Mouse (Mus musculus) thymus, adult 2 months (tissue): Measurements from ENCODE around the gene Rab39. TPM values are rescaled to one million over a fixed set of nuclear protein-coding genes. Genes with fewer than 3 reads are reported as not detected.

Experiments
- DNase-seq: peaks from one replicate; pipeline ENCODE4 v3.0.0; 2021
- H3K27ac ChIP-seq: fragments of 200-500 bp; 2 replicates; pipeline ENCODE4 v1.5.1; 2012; ENCODE audit warnings: low read length, control low read depth; ENCODE audit not compliant: control insufficient read depth, insufficient read depth
- H3K27me3 ChIP-seq: fragments of 200-500 bp; 2 replicates; pipeline ENCODE4 v1.6.1; 2012; ENCODE audit warnings: mild to moderate bottlenecking, low read length, moderate library complexity, mixed read lengths; ENCODE audit not compliant: control insufficient read depth, insufficient read depth
- H3K36me3 ChIP-seq: fragments of 200-500 bp; 2 replicates; pipeline ENCODE4 v1.6.1; 2012; ENCODE audit warnings: mild to moderate bottlenecking, low read length, moderate library complexity; ENCODE audit not compliant: control insufficient read depth, insufficient read depth
- H3K4me1 ChIP-seq: fragments of 200-500 bp; replicated peaks from 2 replicates; pipeline ENCODE4 v1.6.1; 2012; ENCODE audit warnings: low read length; ENCODE audit not compliant: control insufficient read depth, insufficient read depth
- H3K4me3 ChIP-seq: fragments of 200-500 bp; 2 replicates; pipeline ENCODE4 v1.5.1; 2012; ENCODE audit warnings: mild to moderate bottlenecking, low read length, control low read depth, moderate library complexity; ENCODE audit not compliant: control insufficient read depth, insufficient read depth
- CTCF ChIP-seq: fragments of 200-500 bp; IDR thresholded peaks from 2 replicates; pipeline ENCODE4 v1.5.1; 2012; ENCODE audit warnings: mild to moderate bottlenecking, control low read depth, low read length, moderate library complexity, borderline replicate concordance; ENCODE audit not compliant: control insufficient read depth, poor library complexity, insufficient read depth; ENCODE audit errors: extremely low read depth
- POLR2A ChIP-seq: fragments of 200-500 bp; IDR thresholded peaks from 2 replicates; pipeline ENCODE4 v1.6.1; 2012; ENCODE audit warnings: mild to moderate bottlenecking, low read length, control low read depth, moderate library complexity; ENCODE audit not compliant: control insufficient read depth, poor library complexity, insufficient read depth; ENCODE audit errors: extremely low read depth
- WGBS: fragments of 180-500 bp; shearing (Covaris S2); methylation state at CpG from one replicate; pipeline ENCODE4 v1.1.7; 2018; 5-methylcytosine and 5-hydroxymethylcytosine counted together
- polyA plus RNA-seq: library from polyadenylated mRNA; depleted of rRNA; stranded (reverse); fragments of >200 nt; gene quantifications from 2 replicates; pipeline ENCODE4 v1.2.3, GENCODE M21; 2012; rRNA removed

Rab39 gene
- polyA plus RNA-seq, result 0.43 and 0.46 TPM in 2 replicates

DNA sequence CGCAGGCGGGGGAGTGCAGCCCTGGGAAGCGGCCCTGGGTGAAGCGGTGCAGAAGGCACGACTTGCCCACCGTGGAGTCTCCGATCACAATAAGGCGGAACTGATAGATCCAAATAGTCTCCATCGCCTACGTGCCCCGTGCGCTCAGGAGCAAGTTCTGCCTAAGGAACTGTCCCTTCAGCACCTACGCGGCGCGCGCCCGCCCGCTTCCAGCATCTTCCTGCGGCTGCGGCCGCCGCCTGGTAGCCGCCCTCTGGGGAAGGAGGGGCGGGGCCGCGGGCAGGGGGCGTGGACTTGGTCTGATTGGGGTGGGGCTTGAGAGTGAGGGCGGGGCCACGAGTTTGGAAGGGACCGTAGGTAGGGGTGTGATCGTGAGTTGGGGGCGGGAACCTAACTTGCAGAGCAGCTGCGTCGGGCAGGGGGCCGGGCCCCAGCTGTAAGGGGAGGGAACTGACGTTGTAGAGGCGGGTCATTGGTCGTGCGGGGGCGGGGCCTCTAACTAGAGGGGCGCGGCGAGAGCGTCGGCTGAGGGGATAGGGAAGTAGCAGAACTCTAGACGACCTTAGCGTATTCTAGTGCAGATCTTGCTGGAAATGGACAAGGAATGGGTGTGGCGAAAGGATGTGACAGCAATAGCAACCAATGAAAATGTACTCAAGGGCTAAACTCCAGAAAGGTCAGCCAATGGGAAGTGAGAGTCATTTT, at the start of gene Rab39:
Gene Rab39, minus strand, starts transcription at position 241 of the 705 bp plus-strand sequence.
- DNase-seq, result peak; percentile 82
- Histone ChIP-seq H3K27me3 (peaks cover 5% of the 10 kb centered on the region; the same call in 1 of the 2 replicates), H3K27ac (peak within 1 kb of the TSS; percentile 19; the same call in 1 of the 2 replicates), H3K4me1 (peaks cover 10% of the 10 kb centered on the region), H3K36me3 (no peaks in the 10 kb centered on the region), H3K4me3 (peak within 1 kb of the TSS; percentile 52)
- TF ChIP-seq POLR2A (no peak), CTCF (no peak; the same call in 1 of the 2 replicates)
- WGBS, result 2% methylated on average over 49 of the region's 49 CpGs

DNA sequence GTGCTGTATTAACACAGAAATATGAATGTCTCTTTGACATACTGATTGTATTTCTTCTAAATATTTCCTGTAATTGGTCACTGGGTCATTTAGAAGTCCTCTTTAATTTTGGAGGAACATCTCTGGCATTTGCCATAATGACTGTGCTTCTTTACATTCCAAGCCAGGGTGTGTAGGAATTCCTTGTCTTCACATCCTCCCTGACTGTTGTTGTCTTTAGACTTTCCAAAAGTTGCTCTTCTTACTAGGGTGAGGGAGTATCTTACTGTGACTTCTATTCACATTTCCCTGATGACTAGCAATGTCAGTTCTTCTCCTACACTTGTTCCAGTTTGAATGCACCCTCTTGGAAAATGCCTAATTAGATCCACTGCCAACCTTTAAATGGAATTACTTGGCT, 48.8 kb upstream of the Rab39 start:
- no peaks in the 10 kb centered on the region for H3K36me3 ChIP-seq
- TF ChIP-seq POLR2A (no peak), CTCF (no peak)
- H3K4me1 ChIP-seq, result no peaks in the 10 kb centered on the region
- H3K27me3 ChIP-seq, result no peaks in the 10 kb centered on the region
- no peak for DNase-seq
- no peak overlapping the region for H3K4me3 ChIP-seq
- H3K27ac ChIP-seq, result no peak overlapping the region

DNA sequence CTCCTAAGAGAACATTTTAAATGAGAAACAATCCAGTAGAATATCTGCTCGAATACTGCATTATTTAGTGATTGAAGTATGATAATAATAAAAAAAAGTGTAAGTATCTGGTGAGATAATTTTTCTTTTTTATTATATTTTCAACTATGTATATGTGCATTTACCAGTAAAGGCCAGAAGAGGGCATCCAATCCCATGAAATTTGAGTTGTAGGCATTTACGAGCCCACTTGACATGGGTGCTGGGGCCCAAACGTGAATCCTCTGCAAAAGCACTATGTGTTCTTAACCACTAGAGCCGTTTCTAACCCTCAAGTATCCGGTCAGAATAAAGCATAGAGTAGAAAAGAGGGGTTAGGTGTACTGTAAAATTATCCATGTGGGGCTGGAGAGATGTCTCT, 44.9 kb upstream of the Rab39 start:
- H3K27me3 ChIP-seq, result no peaks in the 10 kb centered on the region
- H3K27ac ChIP-seq, result no peak overlapping the region
- no peaks in the 10 kb centered on the region for H3K4me1 ChIP-seq
- no peaks in the 10 kb centered on the region for H3K36me3 ChIP-seq
- 52% methylated on average over 5 of the region's 5 CpGs for WGBS
- TF ChIP-seq POLR2A, result no peak
- H3K4me3 ChIP-seq, result no peak overlapping the region
- peak; percentile 21 for DNase-seq

DNA sequence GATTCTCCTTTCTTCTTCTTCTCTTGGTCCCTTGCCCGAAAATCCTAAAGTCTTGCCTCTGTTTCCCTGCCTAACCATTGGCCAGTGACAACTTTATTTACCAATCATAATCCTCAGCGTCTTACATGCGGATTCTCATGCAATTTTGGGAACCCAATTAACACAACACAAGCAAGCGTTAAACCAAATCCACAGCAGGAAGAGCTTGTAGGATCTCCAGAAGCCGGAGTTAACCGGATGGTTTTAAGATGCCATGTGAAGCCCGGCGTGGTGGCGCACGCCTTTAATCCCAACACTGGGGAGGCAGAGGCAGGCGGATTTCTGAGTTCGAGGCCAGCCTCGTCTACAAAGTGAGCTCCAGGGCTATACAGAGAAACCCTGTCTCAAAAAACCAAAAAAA, 44.4 kb upstream of the Rab39 start:
- no peaks in the 10 kb centered on the region for H3K27me3 ChIP-seq
- 90% methylated on average over 13 of the region's 13 CpGs for WGBS
- DNase-seq, result no peak

DNA sequence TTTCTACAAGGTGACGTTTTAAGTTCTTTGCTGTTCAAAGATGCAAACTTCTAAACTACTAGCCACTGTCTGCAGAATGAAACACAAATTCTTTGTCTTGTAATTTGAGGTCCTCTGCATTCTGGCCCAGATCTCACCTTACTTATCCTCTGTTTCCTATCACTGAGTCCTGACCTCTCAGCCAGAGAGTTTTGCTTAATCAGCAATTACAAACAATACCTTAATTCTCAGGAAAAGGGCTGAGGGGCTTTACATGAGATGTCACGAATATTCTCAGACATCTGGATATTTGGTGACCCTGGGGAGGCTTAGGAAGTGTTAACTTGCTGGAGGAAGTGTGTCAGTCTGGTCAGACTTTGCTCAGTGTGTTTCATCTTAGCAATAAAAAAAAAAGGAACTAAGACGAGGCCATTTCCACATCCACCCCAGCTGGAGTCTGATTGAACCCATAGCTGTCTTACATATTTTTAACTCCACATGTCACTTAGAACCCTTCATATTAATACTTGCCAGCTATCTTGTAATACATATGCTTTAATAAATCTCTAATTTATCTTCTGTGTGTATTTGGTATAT, 34.9 kb upstream of the Rab39 start:
- H3K4me3 ChIP-seq, result no peak overlapping the region
- no peaks in the 10 kb centered on the region for H3K27me3 ChIP-seq
- 32% methylated on average over 3 of the region's 3 CpGs for WGBS
- TF ChIP-seq POLR2A (no peak), CTCF (no peak)
- H3K4me1 ChIP-seq, result no peaks in the 10 kb centered on the region
- H3K36me3 ChIP-seq, result no peaks in the 10 kb centered on the region
- no peak overlapping the region for H3K27ac ChIP-seq
- no peak for DNase-seq

More for the DNA sequence above, 44.4 kb upstream of the Rab39 start:
- H3K36me3 ChIP-seq, result no peaks in the 10 kb centered on the region
- no peak overlapping the region for H3K27ac ChIP-seq
- no peak overlapping the region for H3K4me3 ChIP-seq
- H3K4me1 ChIP-seq, result no peaks in the 10 kb centered on the region
- TF ChIP-seq CTCF (no peak), POLR2A (no peak)

DNA sequence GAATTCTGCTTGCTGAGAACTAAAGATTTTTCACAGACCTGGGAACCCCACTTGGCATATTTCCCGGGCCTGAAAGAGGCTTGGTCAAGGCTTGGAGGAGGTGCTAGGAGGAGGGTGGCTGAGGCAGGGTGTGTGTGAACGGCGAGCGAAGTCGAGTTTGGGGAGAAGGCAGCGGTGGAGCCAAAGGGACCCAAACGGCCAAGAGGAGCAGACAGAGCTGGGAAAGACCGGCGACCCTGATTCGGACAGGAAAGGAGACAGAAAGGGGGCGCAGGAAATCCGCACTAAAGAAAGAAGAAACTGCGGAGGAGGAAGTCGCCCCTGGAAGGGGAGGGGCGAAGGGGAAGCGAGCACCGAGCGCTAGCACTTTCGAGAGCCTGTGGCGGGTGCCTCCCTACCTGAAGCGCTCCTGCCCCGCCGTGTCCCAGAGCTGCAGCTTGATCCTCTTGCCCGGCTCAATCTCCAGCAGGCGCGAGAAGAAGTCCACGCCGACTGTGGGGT, 491 bp downstream of the Rab39 start:
- Histone ChIP-seq H3K36me3 (no peaks in the 10 kb centered on the region), H3K27ac (peak overlapping the region; percentile 19; the same call in 1 of the 2 replicates), H3K27me3 (peaks cover 5% of the 10 kb centered on the region; the same call in 1 of the 2 replicates), H3K4me1 (peaks cover 10% of the 10 kb centered on the region), H3K4me3 (peak overlapping the region; percentile 52)
- DNase-seq, result peak; percentile 54
- WGBS, result 2% methylated on average over 28 of the region's 28 CpGs
- TF ChIP-seq POLR2A (no peak), CTCF (peak; percentile 9; the same call in 1 of the 2 replicates)

DNA sequence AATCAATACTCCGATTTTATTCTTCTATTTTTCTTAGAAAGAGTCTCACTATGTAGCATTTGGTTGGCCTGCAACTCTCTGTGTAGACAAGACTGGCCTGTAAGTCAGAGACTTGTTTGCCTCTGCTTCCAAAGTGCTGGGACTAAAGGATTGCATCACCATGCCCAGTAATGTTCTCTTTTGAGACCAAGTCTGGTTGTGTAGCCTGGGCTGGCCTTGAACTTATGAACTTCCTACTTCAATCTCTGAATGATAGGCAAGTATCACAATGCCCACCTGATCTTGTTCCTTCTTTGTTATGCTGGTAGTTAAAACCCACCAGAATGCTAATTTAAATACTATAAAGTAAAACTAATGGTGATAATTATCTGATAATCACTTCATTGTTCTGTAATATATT, 3.0 kb downstream of the Rab39 start:
- no peaks in the 10 kb centered on the region for H3K36me3 ChIP-seq
- TF ChIP-seq CTCF (no peak), POLR2A (no peak)
- peaks cover 10% of the 10 kb centered on the region for H3K4me1 ChIP-seq
- peaks cover 5% of the 10 kb centered on the region; the same call in 1 of the 2 replicates for H3K27me3 ChIP-seq
- H3K4me3 ChIP-seq, result no peak overlapping the region
- WGBS, result 97% methylated on average over 1 of the region's 1 CpGs
- H3K27ac ChIP-seq, result no peak overlapping the region
- DNase-seq, result no peak
